ENCODE assay signal across 24 mouse cellular contexts in the genomic region with DNA sequence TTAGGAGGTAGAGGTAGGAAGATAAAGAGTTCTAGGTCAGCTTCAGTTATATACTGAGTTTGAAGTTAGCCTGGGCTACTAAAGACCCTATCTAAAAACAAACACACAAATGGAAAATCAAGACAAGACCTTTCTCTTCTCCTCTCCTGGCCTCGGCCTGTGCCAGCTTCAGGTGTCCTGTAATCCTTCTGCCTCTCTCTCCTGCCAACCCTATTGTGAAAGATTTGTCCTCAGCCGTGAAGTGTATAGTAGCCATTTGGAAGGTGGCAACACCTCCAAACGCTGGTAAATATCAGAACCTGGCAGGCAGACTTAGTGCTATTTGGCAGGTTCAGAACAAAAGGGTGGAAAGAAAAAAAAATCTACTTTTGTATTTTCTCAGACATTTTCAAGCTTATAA. TPM values are rescaled to one million over a fixed set of nuclear protein-coding genes. Genes with fewer than 3 reads are reported as not detected.
A peak's percentile ranks its signal among the peaks of the same experiment; 100 is the strongest.
DNase-seq lines count a peak whose midpoint lies in the region; ATAC-seq and TF ChIP-seq lines count a peak whose summit lies in the region.
"Had no signal": no experiment of that assay in that cellular context is flagged by ENCODE, and none has a peak within 500 bp of the region (broad histone marks: within the 10 kb centered on the region; RNA-seq: fewer than 3 reads in every experiment).

No protein-coding gene starts in this region.

- H3K4me1 ChIP-seq in lung, postnatal 0 days (ENCODE audit: insufficient read depth, low read depth, low read length): no peaks in the 10 kb centered on the region; the same call in 1 of the 2 replicates
- H3K4me1 ChIP-seq in lung, adult 2 months (ENCODE audit: control insufficient read depth, insufficient read depth, low read length): peaks cover 27% of the 10 kb centered on the region
- H3K4me1 ChIP-seq in forebrain, embryonic 11.5 days (replicated peaks; ENCODE audit: control insufficient read depth, insufficient read depth, low read length): no peaks in the 10 kb centered on the region; the same call in 1 of the 2 replicates

- no peak for DNase-seq in gastrocnemius, adult 2 months
- DNase-seq in gastrocnemius, postnatal 10 days: no peak
- peak; percentile 55 for DNase-seq in lung, postnatal 0 days (ENCODE audit: low spot score)
- no peak for DNase-seq in lung, adult 2 months
- DNase-seq in cerebellum, adult 9-10 months: peak; percentile 77
- DNase-seq in urinary bladder, adult 18-20 months (ENCODE audit: low spot score in 2 of 2): no peak
- no peak for DNase-seq in forebrain, embryonic 11.5 days (ENCODE audit: low spot score)
- DNase-seq: adrenal gland, adult 8-10 months; gastrocnemius, postnatal 25 days; lung, postnatal 4 days; right cerebral cortex, postnatal 14 days; spleen, adult 18-20 months; thymus, postnatal 36 days had no signal

- no peak for TF ChIP-seq CTCF in gastrocnemius, adult 2 months (IDR thresholded peaks at IDR 0.05)
- no peak for TF ChIP-seq CTCF in lung, postnatal 0 days (IDR thresholded peaks at IDR 0.05)
- no peak for TF ChIP-seq CTCF in lung, adult 2 months (IDR thresholded peaks at IDR 0.05; ENCODE audit: insufficient read depth, low read length)

- H3K9me3 ChIP-seq in lung, postnatal 0 days (ENCODE audit: low read length): no peaks in the 10 kb centered on the region
- H3K9me3 ChIP-seq in forebrain, embryonic 11.5 days (ENCODE audit: control insufficient read depth, low read length): no peaks in the 10 kb centered on the region
- H3K9me3 ChIP-seq: kidney, embryonic 15.5 days had no signal

- TF ChIP-seq EP300 in lung, postnatal 0 days (IDR thresholded peaks at IDR 0.05): no peak

- no peak for TF ChIP-seq POLR2A in lung, adult 2 months (IDR thresholded peaks at IDR 0.05; ENCODE audit: borderline replicate concordance, extremely low read depth, low read depth, low read length)

- peak; percentile 52 for ATAC-seq in lung, postnatal 0 days
- no peak for ATAC-seq in forebrain, embryonic 11.5 days (replicated peaks; ENCODE audit: low FRiP score)
- ATAC-seq: forebrain, embryonic 14.5 days; hindbrain, embryonic 16.5 days; intestine, embryonic 16.5 days; midbrain, embryonic 16.5 days had no signal

- H3K36me3 ChIP-seq in lung, postnatal 0 days (ENCODE audit: insufficient read depth, low read length): no peaks in the 10 kb centered on the region
- H3K36me3 ChIP-seq in forebrain, embryonic 11.5 days (ENCODE audit: control insufficient read depth, insufficient read depth, low read length): no peaks in the 10 kb centered on the region
- H3K36me3 ChIP-seq: kidney, embryonic 15.5 days had no signal

- intact Hi-C loops in gastrocnemius, adult 2 months (cut with DNase I): no loop called here

- H3K4me2 ChIP-seq in lung, postnatal 0 days (replicated peaks; ENCODE audit: low read depth, low read length): no peak overlapping the region
- H3K4me2 ChIP-seq in forebrain, embryonic 11.5 days (ENCODE audit: low read depth, low read length, severe bottlenecking): no peak overlapping the region
- H3K4me2 ChIP-seq: heart, embryonic 11.5 days; kidney, embryonic 15.5 days had no signal

- no peaks in the 10 kb centered on the region for H3K27me3 ChIP-seq in lung, postnatal 0 days (replicated peaks; ENCODE audit: insufficient read depth, low read length)
- H3K27me3 ChIP-seq in forebrain, embryonic 11.5 days (ENCODE audit: control insufficient read depth, insufficient read depth, low read length): no peaks in the 10 kb centered on the region
- H3K27me3 ChIP-seq: kidney, embryonic 15.5 days had no signal

- no peak overlapping the region for H3K4me3 ChIP-seq in gastrocnemius, adult 2 months
- no peak overlapping the region for H3K4me3 ChIP-seq in lung, postnatal 0 days (ENCODE audit: low read depth, low read length)
- no peak overlapping the region for H3K4me3 ChIP-seq in lung, adult 2 months (replicated peaks; ENCODE audit: extremely low read depth, low read depth, low read length)
- H3K4me3 ChIP-seq in forebrain, embryonic 11.5 days (ENCODE audit: low read depth, low read length): no peak overlapping the region
- H3K4me3 ChIP-seq: kidney, embryonic 15.5 days had no signal

- no peak overlapping the region for H3K9ac ChIP-seq in lung, postnatal 0 days (replicated peaks; ENCODE audit: low read depth)
- H3K9ac ChIP-seq in forebrain, embryonic 11.5 days (ENCODE audit: low read length): no peak overlapping the region
- H3K9ac ChIP-seq: kidney, embryonic 15.5 days; liver, embryonic 14.5 days had no signal

- 57% methylated on average over 3 of the region's 3 CpGs for WGBS in lung, postnatal 0 days
- WGBS in lung, adult 2 months: 45% methylated on average over 3 of the region's 3 CpGs
- 71% methylated on average over 3 of the region's 3 CpGs for WGBS in forebrain, embryonic 11.5 days

- H3K27ac ChIP-seq in gastrocnemius, adult 2 months: peak overlapping the region; percentile 75
- no peak overlapping the region for H3K27ac ChIP-seq in lung, postnatal 0 days (ENCODE audit: low read length)
- no peak overlapping the region for H3K27ac ChIP-seq in forebrain, embryonic 11.5 days (ENCODE audit: low read depth, low read length)
- H3K27ac ChIP-seq: kidney, embryonic 15.5 days; liver, embryonic 14.5 days had no signal

RNA-seq across cellular contexts. Expression of gene Kat2b, which starts 13.6 kb away (rescaled TPM):
- 10 to 100 TPM; 65.7 to 70.4 TPM for total RNA-seq in gastrocnemius, adult 2 months (2021)
- 10 to 100 TPM; 32.1 to 42.3 TPM for total RNA-seq in gastrocnemius, postnatal 10 days (2021)
- polyA plus RNA-seq in lung, postnatal 0 days (2015; fragmentation: Nextera tagmentation; extraction: Ambion mirVana): 9.4 and 9.8 TPM in 2 replicates
- polyA plus RNA-seq in lung, adult 2 months (2012; rRNA removed): 11.2 and 15.3 TPM in 2 replicates
- 5.9 and 6.1 TPM in 2 replicates for polyA plus RNA-seq in forebrain, embryonic 11.5 days (2014; fragmentation: Nextera tagmentation; extraction: Ambion mirVana)

RNA-seq across cellular contexts. Expression of gene Pp2d1, which starts 41.0 kb away (rescaled TPM):
- total RNA-seq in gastrocnemius, adult 2 months (2021): not detected
- not detected for total RNA-seq in gastrocnemius, postnatal 10 days (2021)
- polyA plus RNA-seq in lung, postnatal 0 days (2015; fragmentation: Nextera tagmentation; extraction: Ambion mirVana): 0.23 and 0.27 TPM in 2 replicates
- not detected in 2 replicates for polyA plus RNA-seq in lung, adult 2 months (2012; rRNA removed)
- 0.47 and 0.49 TPM in 2 replicates for polyA plus RNA-seq in forebrain, embryonic 11.5 days (2014; fragmentation: Nextera tagmentation; extraction: Ambion mirVana)
- total RNA-seq: adrenal gland, adult 8-10 months; gastrocnemius, postnatal 25 days; hematopoietic stem cell, adult 5-6 weeks; layer of hippocampus, postnatal 10 days; neutrophil, adult 5-6 weeks had no signal
- polyA plus RNA-seq: large intestine, adult 2 months; liver, embryonic 14.5 days had no signal

Comparison
In these comparisons a context has a peak if more than half of its experiments do, and no peak if none do; other contexts are left out.
1. DNase-seq: peak in lung, postnatal 0 days (single experiment) and cerebellum, adult 9-10 months (single experiment); none in gastrocnemius, adult 2 months (single experiment), gastrocnemius, postnatal 10 days (single experiment), lung, adult 2 months (single experiment), urinary bladder, adult 18-20 months (0 of 2) and forebrain, embryonic 11.5 days (single experiment).